Mouse (Mus musculus) gastrocnemius, adult 18-20 months (tissue): Measurements from ENCODE around the gene Grk3. TPM values are rescaled to one million over a fixed set of nuclear protein-coding genes. Genes with fewer than 3 reads are reported as not detected.

Source experiments
- DNase-seq: peaks from one replicate; pipeline ENCODE4 v3.0.0; 2021; ENCODE audit warnings: low spot score
- total RNA-seq, 2 experiments: library from RNA; stranded (reverse); gene quantifications; 2 replicates each; pipeline ENCODE4 v1.2.3; 2021

The Grk3 gene
- total RNA-seq, 2 experiments from 2014 or later: 4.6 to 5.7 TPM

- peak; percentile 48 for DNase-seq
Observed at GRCm38 (mm10) chr5:112876846-112877390, 138.7 kb downstream of the Grk3 start.

- DNase-seq: no peak
Observed at GRCm38 (mm10) chr5:112872999-112873398, 142.6 kb downstream of the Grk3 start.

- peak; percentile 75 for DNase-seq
Observed at GRCm38 (mm10) chr5:112870729-112871128, 144.9 kb downstream of the Grk3 start.

DNA sequence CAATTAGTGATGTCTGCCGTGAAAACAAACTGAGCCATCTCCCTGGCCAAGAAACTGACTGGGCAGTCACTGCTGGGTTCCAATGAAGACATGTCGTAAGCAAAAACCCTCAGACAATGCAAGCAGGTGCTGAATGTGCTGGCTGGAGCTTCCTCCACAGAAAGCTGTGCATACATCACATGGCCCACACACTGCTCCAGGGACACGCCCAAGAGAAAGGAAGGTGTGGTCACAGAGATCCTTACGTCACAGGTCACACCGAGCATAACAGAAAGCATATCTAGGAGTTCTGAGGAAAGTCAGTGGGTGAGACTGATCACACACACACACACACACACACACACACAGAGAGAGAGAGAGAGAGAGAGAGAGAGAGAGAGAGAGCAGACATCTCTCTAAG, 147.0 kb downstream of the Grk3 start:
- DNase-seq: no peak

GRCm38 (mm10) chr5:112864719-112865367, 150.7 kb downstream of the Grk3 start:
- no peak for DNase-seq

Other genes starting within 250 kb of the Grk3 start
- gene Myo18b, start 119.4 kb downstream of the Grk3 start, total RNA-seq: 100 to 1,000 TPM; 309 to 349 TPM
- gene Crybb2, start 54.3 kb upstream of the Grk3 start, total RNA-seq: not detected
- gene Crybb3, start 65.8 kb upstream of the Grk3 start, total RNA-seq: under 1 TPM in 1 of 2 experiments, not detected in 1; 0.31 TPM
- gene 2900026A02Rik, start 205.4 kb upstream of the Grk3 start, total RNA-seq: 10 to 100 TPM; 21.3 to 25.8 TPM
- gene Tmem211, start 211.1 kb upstream of the Grk3 start, total RNA-seq: not detected